Mouse (Mus musculus) cerebellum, adult 9-10 months (tissue): ENCODE measurements at regions not wholly inside any gene's neighbourhood (a gene's known extent, or its start where the extent isn't known, plus 50 kb on each side); places are given as distances from the start of the nearest gene placed in this dataset.

Experiments
- DNase-seq: peaks from one replicate; pipeline ENCODE4 v3.0.0; 2022

DNA sequence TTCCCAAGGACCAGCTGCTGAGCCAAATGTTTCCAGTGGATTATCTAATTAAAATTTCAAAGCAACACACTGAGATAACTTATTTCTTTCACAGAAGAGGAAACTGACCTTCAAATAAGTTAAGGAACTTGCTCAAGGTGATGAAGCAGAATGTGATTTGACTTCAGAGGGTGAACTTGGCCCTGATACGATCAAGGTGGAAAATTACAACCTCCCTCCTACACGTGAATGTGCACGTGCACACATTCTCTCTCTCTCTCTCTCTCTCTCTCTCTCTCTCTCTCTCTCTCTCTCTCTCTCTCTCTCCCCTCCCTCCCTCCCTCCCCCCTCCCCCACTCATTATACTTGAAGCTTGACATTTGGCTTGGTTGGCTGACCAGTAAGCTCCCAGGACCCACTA is 131.8 kb upstream of the Cxcr4 start:
- no peak for DNase-seq

GRCm38 (mm10) chr1:128722061-128722471 is 130.0 kb upstream of the Cxcr4 start:
- DNase-seq = no peak

- DNase-seq = no peak
Measured at GRCm38 (mm10) chr1:128714843-128715242, 122.8 kb upstream of the Cxcr4 start.

DNA sequence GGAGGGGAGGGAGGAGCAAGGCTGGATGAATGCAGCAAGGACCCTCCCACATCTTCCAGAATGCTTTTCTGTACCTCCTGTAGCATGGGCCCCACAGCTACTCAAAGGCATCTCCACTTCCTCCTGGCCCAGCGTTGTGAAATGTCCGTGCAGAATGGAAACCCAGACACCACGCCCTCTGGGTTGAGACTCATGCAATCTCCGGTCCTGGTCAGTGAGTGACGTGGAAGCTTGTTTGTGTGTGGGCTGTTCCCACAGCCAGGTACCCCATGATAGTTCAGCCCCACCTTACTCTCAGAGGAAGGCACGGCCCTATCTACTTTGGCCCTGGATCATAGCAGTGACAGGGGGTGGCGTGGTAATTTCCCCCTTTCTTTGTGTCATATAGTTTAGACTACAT is 120.8 kb upstream of the Cxcr4 start:
- DNase-seq = no peak

GRCm38 (mm10) chr1:128711121-128711520 is 119.0 kb upstream of the Cxcr4 start:
- no peak for DNase-seq

DNA sequence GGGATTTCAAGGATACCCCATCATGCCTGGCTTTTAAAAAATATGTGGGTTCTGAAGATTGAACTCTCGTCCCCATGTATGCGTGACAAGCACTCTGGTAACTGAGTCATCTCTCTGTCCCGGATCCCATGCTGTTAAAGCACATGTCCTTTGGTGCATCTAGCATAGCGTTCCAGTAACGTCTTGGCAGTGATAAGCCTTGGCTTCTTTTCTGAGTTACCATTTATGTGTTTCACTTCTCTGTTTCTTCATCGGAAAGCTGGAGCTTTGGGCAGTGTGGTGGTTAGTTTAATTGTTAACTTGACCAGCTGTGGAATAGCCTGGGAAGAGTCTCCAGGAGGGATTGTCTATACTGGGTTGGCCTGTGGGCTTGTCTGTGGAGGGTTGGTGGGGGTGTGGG is 115.7 kb upstream of the Cxcr4 start:
- DNase-seq = no peak

GRCm38 (mm10) chr1:128706167-128706566 is 114.1 kb upstream of the Cxcr4 start:
- DNase-seq = no peak

GRCm38 (mm10) chr1:128705071-128705503 is 113.0 kb upstream of the Cxcr4 start:
- no peak for DNase-seq

GRCm38 (mm10) chr1:128701326-128701725 is 109.2 kb upstream of the Cxcr4 start:
- DNase-seq = no peak

DNA sequence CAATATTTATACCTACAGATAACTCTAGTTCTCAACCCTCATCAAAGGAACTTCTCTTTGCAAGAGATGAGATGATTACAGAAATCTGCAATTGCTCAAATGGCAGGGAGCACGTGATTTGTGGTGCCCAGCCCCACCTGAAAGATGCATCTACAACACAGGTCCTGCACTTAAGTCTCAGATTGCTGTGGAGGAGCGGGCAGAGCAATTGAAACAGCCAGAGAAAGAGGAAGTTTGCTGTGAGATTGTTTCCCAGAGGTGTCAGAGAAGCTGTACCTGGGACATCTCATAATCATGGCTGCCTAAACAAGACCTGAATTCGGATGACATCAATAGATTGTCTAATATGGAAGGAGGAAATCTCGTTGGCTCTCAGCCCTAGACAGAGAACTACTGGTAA is 105.9 kb upstream of the Cxcr4 start:
- DNase-seq = no peak

DNA sequence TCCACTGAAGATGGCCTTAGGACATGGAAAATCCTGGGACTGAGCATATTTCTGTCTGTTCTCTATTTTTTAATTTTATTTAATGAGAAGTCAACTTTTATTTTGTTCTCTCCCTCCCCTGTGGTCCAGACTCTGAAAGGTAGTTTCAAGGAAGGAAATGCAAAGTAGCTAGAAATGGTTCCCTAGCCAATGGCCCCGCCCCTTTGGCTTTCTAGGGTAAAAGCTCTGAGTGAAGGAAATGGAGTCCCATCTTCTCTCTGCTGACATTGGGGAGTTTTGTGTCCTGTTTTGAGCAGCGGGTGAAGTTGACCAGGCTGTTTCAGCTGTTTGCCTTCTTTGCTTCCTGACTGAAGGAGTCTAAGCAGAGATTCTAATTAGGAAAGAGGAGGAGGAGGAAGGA is 103.8 kb upstream of the Cxcr4 start:
- DNase-seq = no peak

DNA sequence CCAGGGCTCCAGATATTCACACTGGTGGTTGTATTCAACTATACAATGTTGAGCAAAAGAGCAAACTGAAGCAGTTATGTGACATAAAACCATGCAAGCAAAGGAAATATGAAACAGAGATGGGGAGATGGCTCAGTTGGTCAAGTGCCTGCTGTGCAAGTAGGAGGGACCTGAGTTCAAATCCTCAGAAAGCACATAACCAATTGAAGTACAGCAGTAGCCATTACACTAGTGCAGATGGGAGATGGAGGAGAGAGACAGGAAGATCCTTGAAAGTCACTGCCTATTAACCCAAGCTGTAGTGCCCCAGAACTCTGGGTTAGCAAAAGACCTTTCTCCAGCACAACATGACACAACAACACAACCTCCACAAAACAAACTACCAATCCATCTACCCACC is 100.7 kb upstream of the Cxcr4 start:
- no peak for DNase-seq

- no peak for DNase-seq
Measured at GRCm38 (mm10) chr1:128692313-128692712, 100.2 kb upstream of the Cxcr4 start.

DNA sequence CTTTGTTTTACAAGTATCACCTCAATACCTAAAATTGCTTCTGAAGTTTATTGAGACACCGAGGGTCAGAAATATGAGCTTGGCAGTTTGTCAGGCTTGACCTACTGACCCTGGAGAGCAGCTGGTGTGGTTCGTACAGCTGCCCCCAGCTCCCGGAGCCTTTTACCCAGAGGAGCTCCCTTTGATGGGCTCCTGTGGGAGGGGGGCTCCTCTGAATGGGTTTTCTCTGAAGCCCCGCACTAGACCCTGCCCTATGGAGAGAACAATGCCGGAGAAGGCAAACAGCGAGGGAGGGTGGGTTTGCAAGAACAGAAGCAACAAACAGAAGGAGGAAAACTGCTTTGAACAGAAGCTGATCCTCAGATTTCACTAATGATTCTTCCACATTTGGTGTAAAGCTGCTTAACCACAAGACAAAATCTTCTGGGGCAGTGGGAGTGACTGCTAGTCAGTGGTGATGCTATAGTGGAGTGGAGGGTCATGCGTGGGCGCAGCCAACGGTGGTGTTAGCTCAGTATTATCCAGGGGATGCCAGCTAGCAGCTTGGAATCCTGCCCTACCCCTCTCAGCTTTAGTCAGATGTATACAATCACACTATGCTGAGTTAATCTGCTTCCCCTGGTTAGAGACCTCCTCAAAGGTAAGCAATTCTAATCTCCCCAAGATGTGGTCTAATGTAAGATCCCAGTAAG is 95.3 kb upstream of the Cxcr4 start:
- no peak for DNase-seq

GRCm38 (mm10) chr1:128685467-128686137 is 93.5 kb upstream of the Cxcr4 start:
- no peak for DNase-seq

- no peak for DNase-seq
Measured at GRCm38 (mm10) chr1:128682942-128683341, 90.8 kb upstream of the Cxcr4 start.

- no peak for DNase-seq
Measured at GRCm38 (mm10) chr1:128681261-128681660, 89.2 kb upstream of the Cxcr4 start.

- DNase-seq = no peak
Measured at GRCm38 (mm10) chr1:128680538-128680937, 88.4 kb upstream of the Cxcr4 start.

- no peak for DNase-seq
Measured at GRCm38 (mm10) chr1:128680012-128680411, 87.9 kb upstream of the Cxcr4 start.

DNA sequence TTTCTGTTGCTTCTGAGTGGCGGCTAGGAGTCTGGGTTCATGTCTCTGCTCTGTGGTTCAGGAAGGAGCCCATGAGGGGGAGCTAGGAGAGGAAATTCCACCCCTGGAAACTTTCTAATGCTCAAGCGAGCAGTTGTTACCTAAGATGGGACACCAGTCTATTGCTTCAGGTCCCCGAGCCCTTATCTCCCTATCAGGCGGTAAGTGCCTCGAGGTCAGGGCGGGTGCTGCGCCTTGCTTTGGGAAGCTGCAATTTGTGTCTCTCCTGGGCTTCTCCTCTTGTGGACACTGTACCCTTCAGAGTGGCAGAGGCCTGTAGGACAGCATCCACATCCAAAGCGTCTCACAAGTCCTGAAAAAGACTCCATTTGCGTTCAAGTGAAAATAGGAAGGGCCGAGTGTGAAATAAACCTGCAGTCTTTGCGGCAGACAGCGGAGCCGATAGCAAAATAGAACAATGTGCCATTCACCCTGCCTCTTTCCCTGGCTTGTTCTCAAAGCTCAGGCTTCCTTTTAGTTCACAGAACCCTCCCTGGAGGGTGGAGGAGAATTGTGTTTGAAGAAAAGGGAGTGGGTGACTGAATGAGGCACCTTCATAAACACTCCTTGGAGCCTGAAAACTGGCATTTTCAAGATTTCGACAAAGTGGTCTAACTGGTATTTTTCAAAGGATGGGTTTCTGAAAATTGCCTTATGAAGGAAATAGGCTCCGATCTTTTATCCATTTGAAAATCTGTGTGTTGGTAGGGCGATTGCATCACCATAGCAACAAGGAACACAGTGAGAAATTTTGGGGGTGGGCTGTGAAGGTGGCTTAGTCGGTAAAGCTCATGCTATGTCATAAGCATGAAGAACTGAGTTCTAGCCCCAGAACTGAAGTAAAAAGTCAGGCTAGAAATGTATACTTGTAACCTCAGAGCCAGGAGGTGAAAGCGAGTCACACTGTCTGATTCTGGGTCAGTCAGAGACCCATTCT is 87.2 kb upstream of the Cxcr4 start:
- no peak for DNase-seq

DNA sequence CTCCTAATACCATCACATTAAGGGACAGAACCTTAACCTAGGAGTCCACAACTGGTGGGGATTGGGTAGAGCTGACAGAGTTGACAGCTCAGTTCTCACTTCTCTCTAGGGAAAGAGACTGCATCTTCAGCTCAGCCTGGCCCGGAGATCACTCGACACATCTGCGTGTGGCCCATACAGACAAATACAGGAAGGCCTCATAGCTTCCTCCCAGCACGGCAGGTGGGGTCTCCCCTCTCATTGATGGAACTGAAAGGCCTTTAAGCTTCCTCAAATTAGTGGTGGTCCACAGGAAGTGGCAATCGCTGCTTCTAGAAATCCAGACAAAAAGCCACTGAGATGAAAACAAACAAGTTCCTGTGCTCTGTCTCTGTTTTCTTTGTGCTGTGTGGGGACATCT is 83.4 kb upstream of the Cxcr4 start:
- DNase-seq = no peak

DNA sequence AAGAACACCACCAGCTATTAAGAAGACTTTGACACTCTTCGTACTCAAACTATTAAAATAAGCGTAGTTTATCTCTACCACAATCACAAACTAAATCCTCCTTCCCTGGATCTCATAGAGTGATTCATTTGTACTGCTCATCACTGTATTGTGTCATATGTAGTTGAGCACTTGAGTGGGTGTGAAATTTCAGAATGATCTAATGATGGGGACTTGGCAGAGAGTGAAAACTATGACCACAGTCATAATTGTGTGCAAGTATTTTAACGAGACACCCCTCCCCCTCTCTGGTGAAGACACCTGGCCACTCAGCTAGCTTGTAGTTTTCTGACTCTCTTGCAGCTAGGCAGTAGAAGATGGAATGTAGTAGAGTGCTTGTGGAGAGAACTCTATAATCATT is 80.2 kb upstream of the Cxcr4 start:
- no peak for DNase-seq

DNA sequence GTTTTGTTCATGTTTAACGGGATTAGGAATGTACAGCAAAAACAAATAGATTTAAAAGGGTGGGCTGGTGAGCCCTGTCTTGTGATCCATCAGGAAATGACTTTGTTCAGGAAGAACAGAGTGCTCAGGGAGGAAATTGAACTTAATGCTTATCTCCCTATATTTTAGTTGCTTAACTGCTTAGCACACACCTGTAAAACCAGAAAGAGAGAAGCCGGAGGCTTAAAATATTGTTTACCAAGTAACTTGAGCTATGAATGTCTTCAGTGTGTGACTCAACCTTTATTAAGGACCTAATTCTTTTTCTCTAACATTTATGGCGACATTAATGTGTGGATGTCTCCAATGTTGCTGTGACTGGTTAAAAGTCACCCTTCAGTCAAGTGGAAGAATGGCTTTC is 79.4 kb upstream of the Cxcr4 start:
- DNase-seq = no peak

DNA sequence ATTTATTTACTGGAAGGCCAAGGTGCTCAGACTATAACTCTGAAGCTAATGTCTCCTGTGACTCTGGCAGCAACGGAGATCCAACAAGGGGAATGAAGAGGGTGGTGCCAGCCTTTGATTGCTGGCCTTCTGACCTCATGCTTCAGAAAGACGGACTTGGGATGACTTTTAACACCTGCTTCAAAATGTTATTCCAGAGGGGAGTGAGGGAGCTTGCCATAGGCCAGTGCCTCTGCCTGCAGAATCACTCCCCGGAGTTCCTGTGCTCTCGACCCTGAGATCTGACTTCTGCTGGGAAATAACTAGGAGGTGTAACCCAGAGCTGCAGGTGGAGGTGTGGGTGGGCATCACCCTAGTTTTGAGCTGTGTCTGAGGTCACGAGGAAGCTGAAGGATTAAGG is 78.9 kb upstream of the Cxcr4 start:
- no peak for DNase-seq
